Mouse (Mus musculus): ENCODE measurements around the gene Ddb1. TPM values are rescaled to one million over a fixed set of nuclear protein-coding genes. Genes with fewer than 3 reads are reported as not detected.

The Ddb1 gene
- total and polyA plus RNA-seq, 2 experiments from 2014 or later, result 146 to 288 TPM

- H3K27me3 ChIP-seq (ENCODE audit: insufficient read depth, low read length), result no peaks in the 10 kb centered on the region
- no peaks in the 10 kb centered on the region for H3K9me3 ChIP-seq (ENCODE audit: low read length)
- 81% methylated on average over 3 of the region's 3 CpGs for WGBS
- H3K4me1 ChIP-seq (ENCODE audit: insufficient read depth, low read length), result peaks cover 5% of the 10 kb centered on the region; the same call in 1 of the 2 replicates
- DNase-seq (ENCODE audit: low spot score) (no peak), ATAC-seq (no peak)
- H3K9ac ChIP-seq (replicated peaks; ENCODE audit: low read length), result no peak overlapping the region
- H3K27ac ChIP-seq, result no peak overlapping the region
- TF ChIP-seq CTCF (IDR thresholded peaks at IDR 0.05; ENCODE audit: low read depth), result no peak
- H3K4me3 ChIP-seq (ENCODE audit: low read length), result no peak overlapping the region
- 0 out of 2 replicates have a peak, but pooled peaks cover 5% of the 10 kb centered on the region for H3K36me3 ChIP-seq (ENCODE audit: insufficient read depth, low read length)
- H3K4me2 ChIP-seq (ENCODE audit: low read depth, low read length), result no peak overlapping the region
Measured at GRCm38 (mm10) chr19:10580102-10580501, 25.0 kb upstream of the Ddb1 start.

- H3K36me3 ChIP-seq (ENCODE audit: insufficient read depth, low read length), result 0 out of 2 replicates have a peak, but pooled peaks cover 4% of the 10 kb centered on the region
- no peak overlapping the region for H3K4me3 ChIP-seq (ENCODE audit: low read length)
- ATAC-seq (no peak), DNase-seq (ENCODE audit: low spot score) (no peak)
- WGBS, result 87% methylated on average over 3 of the region's 3 CpGs
- no peak for TF ChIP-seq CTCF (IDR thresholded peaks at IDR 0.05; ENCODE audit: low read depth)
- H3K9me3 ChIP-seq (ENCODE audit: low read length), result no peaks in the 10 kb centered on the region
- no peaks in the 10 kb centered on the region for H3K27me3 ChIP-seq (ENCODE audit: insufficient read depth, low read length)
- H3K4me1 ChIP-seq (ENCODE audit: insufficient read depth, low read length), result peaks cover 5% of the 10 kb centered on the region; the same call in 1 of the 2 replicates
- H3K4me2 ChIP-seq (ENCODE audit: low read depth, low read length), result no peak overlapping the region
- no peak overlapping the region for H3K27ac ChIP-seq
- no peak overlapping the region for H3K9ac ChIP-seq (replicated peaks; ENCODE audit: low read length)
Measured at GRCm38 (mm10) chr19:10580761-10581160, 24.4 kb upstream of the Ddb1 start.

- Histone ChIP-seq H3K27ac (no peak overlapping the region), H3K9me3 (ENCODE audit: low read length) (no peaks in the 10 kb centered on the region), H3K9ac (replicated peaks; ENCODE audit: low read length) (no peak overlapping the region), H3K4me2 (ENCODE audit: low read depth, low read length) (no peak overlapping the region), H3K27me3 (ENCODE audit: insufficient read depth, low read length) (no peaks in the 10 kb centered on the region), H3K36me3 (ENCODE audit: insufficient read depth, low read length) (0 out of 2 replicates have a peak, but pooled peaks cover 4% of the 10 kb centered on the region), H3K4me1 (ENCODE audit: insufficient read depth, low read length) (peaks cover 5% of the 10 kb centered on the region; the same call in 1 of the 2 replicates), H3K4me3 (ENCODE audit: low read length) (no peak overlapping the region)
- ATAC-seq, result no peak
- 84% methylated on average over 6 of the region's 6 CpGs for WGBS
- DNase-seq (ENCODE audit: low spot score), result no peak
- no peak for TF ChIP-seq CTCF (IDR thresholded peaks at IDR 0.05; ENCODE audit: low read depth)
Measured at GRCm38 (mm10) chr19:10581984-10582383, 23.1 kb upstream of the Ddb1 start.

GRCm38 (mm10) chr19:10583550-10584146 is 21.5 kb upstream of the Ddb1 start:
- no peaks in the 10 kb centered on the region for H3K9me3 ChIP-seq (ENCODE audit: low read length)
- H3K4me2 ChIP-seq (ENCODE audit: low read depth, low read length), result no peak overlapping the region
- H3K4me3 ChIP-seq (ENCODE audit: low read length), result no peak overlapping the region
- H3K27ac ChIP-seq, result no peak overlapping the region
- H3K4me1 ChIP-seq (ENCODE audit: insufficient read depth, low read length), result peaks cover 2% of the 10 kb centered on the region; the same call in 1 of the 2 replicates
- 0 out of 2 replicates have a peak, but pooled peaks cover 4% of the 10 kb centered on the region for H3K36me3 ChIP-seq (ENCODE audit: insufficient read depth, low read length)
- no peak for DNase-seq (ENCODE audit: low spot score)
- ATAC-seq, result no peak
- 47% methylated on average over 7 of the region's 7 CpGs for WGBS
- no peak overlapping the region for H3K9ac ChIP-seq (replicated peaks; ENCODE audit: low read length)
- no peaks in the 10 kb centered on the region for H3K27me3 ChIP-seq (ENCODE audit: insufficient read depth, low read length)
- TF ChIP-seq CTCF (IDR thresholded peaks at IDR 0.05; ENCODE audit: low read depth), result no peak

- Histone ChIP-seq H3K27ac (no peak overlapping the region), H3K4me2 (ENCODE audit: low read depth, low read length) (no peak overlapping the region), H3K4me3 (ENCODE audit: low read length) (no peak overlapping the region), H3K9me3 (ENCODE audit: low read length) (no peaks in the 10 kb centered on the region), H3K36me3 (ENCODE audit: insufficient read depth, low read length) (0 out of 2 replicates have a peak, but pooled peaks cover 4% of the 10 kb centered on the region), H3K27me3 (ENCODE audit: insufficient read depth, low read length) (no peaks in the 10 kb centered on the region), H3K4me1 (ENCODE audit: insufficient read depth, low read length) (no peaks in the 10 kb centered on the region), H3K9ac (replicated peaks; ENCODE audit: low read length) (no peak overlapping the region)
- TF ChIP-seq CTCF (IDR thresholded peaks at IDR 0.05; ENCODE audit: low read depth), result no peak
- DNase-seq (ENCODE audit: low spot score) (no peak), ATAC-seq (no peak)
- 91% methylated on average over 8 of the region's 8 CpGs for WGBS
Measured at GRCm38 (mm10) chr19:10585112-10585511, 20.0 kb upstream of the Ddb1 start.

GRCm38 (mm10) chr19:10587231-10587630 is 17.9 kb upstream of the Ddb1 start:
- Histone ChIP-seq H3K36me3 (ENCODE audit: insufficient read depth, low read length) (no peaks in the 10 kb centered on the region), H3K4me3 (ENCODE audit: low read length) (no peak overlapping the region), H3K4me1 (ENCODE audit: insufficient read depth, low read length) (no peaks in the 10 kb centered on the region), H3K27ac (no peak overlapping the region), H3K9ac (replicated peaks; ENCODE audit: low read length) (no peak overlapping the region), H3K9me3 (ENCODE audit: low read length) (no peaks in the 10 kb centered on the region), H3K4me2 (ENCODE audit: low read depth, low read length) (no peak overlapping the region), H3K27me3 (ENCODE audit: insufficient read depth, low read length) (no peaks in the 10 kb centered on the region)
- TF ChIP-seq CTCF (IDR thresholded peaks at IDR 0.05; ENCODE audit: low read depth), result no peak
- DNase-seq (ENCODE audit: low spot score), result no peak
- WGBS, result 86% methylated on average over 8 of the region's 8 CpGs
- ATAC-seq, result no peak

Measured in hindbrain, postnatal 0 days (tissue).